Mouse (Mus musculus) liver, adult 2 months (tissue): Measurements from ENCODE around the gene Fgfbp3. TPM values are rescaled to one million over a fixed set of nuclear protein-coding genes. Genes with fewer than 3 reads are reported as not detected.
"Not testable (repeated sequence)": the region's sequence is repeated elsewhere in the genome, so short reads cannot be mapped to it uniquely, and the experiment has no call there.

Experiments used
- DNase-seq: peaks from one replicate; pipeline ENCODE4 v3.0.0-alpha.2; 2011; ENCODE audit warnings: low read depth, low spot score; ENCODE audit errors: extremely low read depth
- H3K27ac ChIP-seq: fragments of 200-500 bp; replicated peaks from 2 replicates; pipeline ENCODE4 v1.5.1; 2012; ENCODE audit warnings: low read depth, mild to moderate bottlenecking, control low read depth, inconsistent platforms, low read length; ENCODE audit not compliant: insufficient read depth
- H3K27me3 ChIP-seq: fragments of 200-500 bp; 2 replicates; pipeline ENCODE4 v1.6.1; 2012; ENCODE audit warnings: mild to moderate bottlenecking, moderate library complexity, low read length, inconsistent platforms; ENCODE audit not compliant: control insufficient read depth, insufficient read depth
- H3K36me3 ChIP-seq: fragments of 200-500 bp; 2 replicates; pipeline ENCODE4 v1.6.1; 2012; ENCODE audit warnings: low read length, inconsistent platforms; ENCODE audit not compliant: control insufficient read depth, insufficient read depth
- H3K4me1 ChIP-seq: fragments of 200-500 bp; 2 replicates; pipeline ENCODE4 v1.6.1; 2011; ENCODE audit warnings: low read length; ENCODE audit not compliant: control insufficient read depth, insufficient read depth
- H3K4me3 ChIP-seq: fragments of 200-500 bp; 2 replicates; pipeline ENCODE4 v1.5.1; 2011; ENCODE audit warnings: low read depth, mild to moderate bottlenecking, control low read depth, low read length, moderate library complexity; ENCODE audit not compliant: insufficient read depth
- H3K79me2 ChIP-seq: fragments of 200-500 bp; 2 replicates; pipeline ENCODE4 v1.6.1; 2012; ENCODE audit warnings: inconsistent platforms, mild to moderate bottlenecking, low read length, moderate library complexity; ENCODE audit not compliant: control insufficient read depth, insufficient read depth
- H3K9ac ChIP-seq: fragments of 200-500 bp; 2 replicates; pipeline ENCODE4 v1.6.1; 2012; ENCODE audit warnings: low read depth, mild to moderate bottlenecking, control low read depth, inconsistent platforms, low read length
- CTCF ChIP-seq: fragments of 200-500 bp; IDR thresholded peaks from 2 replicates; pipeline ENCODE4 v1.5.1; 2011; ENCODE audit warnings: low read depth, low read length, control low read depth
- WGBS: fragments of 180-500 bp; shearing (Covaris S2); methylation state at CpG from one replicate; pipeline ENCODE4 v1.1.7; 2018; 5-methylcytosine and 5-hydroxymethylcytosine counted together
- polyA plus RNA-seq: library from polyadenylated mRNA; depleted of rRNA; stranded (reverse); fragments of >200 nt; gene quantifications from 2 replicates; pipeline ENCODE4 v1.2.3, GENCODE M21; 2012; rRNA removed
- total RNA-seq: library from RNA; depleted of rRNA; stranded (reverse); fragments of >200 nt; gene quantifications from 2 replicates; pipeline ENCODE4 v1.2.3, GENCODE M21; 2014; rRNA removed

The Fgfbp3 gene
- total and polyA plus RNA-seq, 2 experiments: 0.09 to 0.56 TPM

DNA sequence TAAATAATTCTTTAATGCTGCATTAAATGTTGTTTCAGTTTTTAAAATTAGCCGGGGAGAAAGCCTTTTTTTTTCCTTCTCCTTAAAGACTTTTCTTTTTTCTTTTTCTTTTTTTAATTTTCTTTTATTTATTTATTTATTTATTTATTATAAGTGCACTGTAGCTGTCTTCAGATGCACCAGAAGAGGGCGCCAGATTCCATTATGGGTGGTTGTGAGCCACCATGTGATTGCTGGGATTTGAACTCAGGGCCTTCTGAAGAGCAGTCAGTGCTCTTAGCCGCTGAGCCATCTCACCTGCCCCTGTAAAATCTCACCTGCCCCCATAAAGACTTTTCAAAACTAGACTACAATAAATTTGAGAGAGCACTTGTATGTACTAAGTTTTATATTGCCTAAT is 50.7 kb downstream of the Fgfbp3 start:
- DNase-seq, H3K4me3 ChIP-seq, H3K27ac ChIP-seq, H3K4me1 ChIP-seq, H3K9ac ChIP-seq, H3K79me2 ChIP-seq, H3K27me3 ChIP-seq: not testable (repeated sequence)
- H3K36me3 ChIP-seq: peaks cover 61% of the 10 kb centered on the region
- TF ChIP-seq CTCF: 0 out of 2 replicates have a peak, but pooled peaks have one; percentile 10
- 86% methylated on average over 3 of the region's 3 CpGs for WGBS

Other genes starting within 250 kb of the Fgfbp3 start
- 30.1 and 39.9 TPM in 2 replicates for gene Ppp1r3c, start 183.0 kb downstream of the Fgfbp3 start, total RNA-seq
- gene Ppp1r3c, start 183.0 kb downstream of the Fgfbp3 start, polyA plus RNA-seq: 23.3 and 40.1 TPM in 2 replicates
- gene Tnks2, start 85.4 kb downstream of the Fgfbp3 start, total RNA-seq: 50.9 and 55.2 TPM in 2 replicates
- gene Tnks2, start 85.4 kb downstream of the Fgfbp3 start, polyA plus RNA-seq: 6.3 and 8.6 TPM in 2 replicates
- gene Btaf1, start 6.5 kb upstream of the Fgfbp3 start, total RNA-seq: 14.7 and 15.5 TPM in 2 replicates
- 2.5 and 2.6 TPM in 2 replicates for gene Btaf1, start 6.5 kb upstream of the Fgfbp3 start, polyA plus RNA-seq